Mouse (Mus musculus): ENCODE results near the gene Camp.
A peak's percentile ranks its signal among the peaks of the same experiment; 100 is the strongest.

DNA sequence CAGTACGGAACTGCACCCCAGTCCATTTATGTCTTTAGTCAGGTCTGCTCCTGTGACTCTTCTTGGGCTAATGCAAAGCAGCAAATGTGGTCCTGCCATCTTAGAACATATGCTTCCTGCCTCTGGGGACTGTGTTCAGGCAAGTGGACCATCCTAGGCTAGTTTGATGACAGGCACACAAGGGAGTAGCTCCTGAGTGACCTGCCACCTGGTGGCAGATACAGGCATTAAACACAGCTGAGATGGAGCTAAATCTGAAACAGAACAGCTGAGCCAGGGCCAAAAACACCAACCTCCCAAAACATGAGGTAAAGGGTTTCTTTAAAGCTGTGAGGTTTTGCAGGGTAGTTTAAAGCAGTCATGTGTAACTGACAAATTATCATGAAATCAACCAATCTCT, 51.4 kb downstream of the Camp start:
- TF ChIP-seq POLR2A (IDR thresholded peaks at IDR 0.05; ENCODE audit: low read depth, low read length) (no peak), CTCF (IDR thresholded peaks at IDR 0.05; ENCODE audit: extremely low read depth, insufficient read depth, insufficient read length, insufficient replicate concordance) (peak; percentile 18; the same call in 1 of the 2 replicates)

Measured in spleen, adult 2 months (tissue).